Mouse (Mus musculus) forebrain, postnatal 0 days (tissue): ENCODE data around the gene Olfr329-ps. TPM values are rescaled to one million over a fixed set of nuclear protein-coding genes. Genes with fewer than 3 reads are reported as not detected.

Experiments
- ATAC-seq: fragments of 200-750 bp; cut with Nextera tagmentation; 2 replicates; pipeline ENCODE4 v1.8.0; 2017; ENCODE audit warnings: mild to moderate bottlenecking, moderate library complexity
- DNase-seq: peaks from one replicate; pipeline ENCODE4 v3.0.0-alpha.2; 2015
- H3K27ac ChIP-seq: fragments of 300-500 bp; sonication (generic); 2 replicates; pipeline ENCODE4 v1.5.1; 2014; ENCODE audit warnings: low read depth, mild to moderate bottlenecking, antibody characterized with exemption, low read length, moderate library complexity, mixed read lengths
- H3K27me3 ChIP-seq: fragments of 300-500 bp; sonication (generic); 2 replicates; pipeline ENCODE4 v1.6.1; 2014; ENCODE audit warnings: mild to moderate bottlenecking, low read length, mixed read lengths; ENCODE audit not compliant: insufficient read depth
- H3K36me3 ChIP-seq: fragments of 300-500 bp; sonication (generic); 2 replicates; pipeline ENCODE4 v1.6.1; 2014; ENCODE audit warnings: mild to moderate bottlenecking, moderate library complexity; ENCODE audit not compliant: insufficient read depth
- H3K4me1 ChIP-seq: fragments of 300-500 bp; sonication (generic); 2 replicates; pipeline ENCODE4 v1.6.1; 2014; ENCODE audit warnings: antibody characterized with exemption; ENCODE audit not compliant: insufficient read depth
- H3K4me2 ChIP-seq: fragments of 300-500 bp; sonication (generic); 2 replicates; pipeline ENCODE4 v1.6.1; 2014; ENCODE audit warnings: low read depth, mild to moderate bottlenecking, moderate library complexity
- H3K4me3 ChIP-seq: fragments of 300-500 bp; sonication (generic); 2 replicates; pipeline ENCODE4 v1.5.1; 2014; ENCODE audit warnings: low read depth, low read length, mixed read lengths
- H3K9ac ChIP-seq: fragments of 300-500 bp; sonication (generic); 2 replicates; pipeline ENCODE4 v1.6.1; 2014; ENCODE audit warnings: mild to moderate bottlenecking
- H3K9me3 ChIP-seq: fragments of 300-500 bp; sonication (generic); 2 replicates; pipeline ENCODE4 v1.6.1; 2016; ENCODE audit warnings: low read length
- CTCF ChIP-seq: sonication (generic); IDR thresholded peaks from 2 replicates; pipeline ENCODE4 v1.5.1; 2016; ENCODE audit warnings: antibody characterized with exemption, control low read depth, low read depth
- WGBS: fragments of 180-500 bp; shearing (Covaris S2); extraction: QIAGEN DNeasy Blood & Tissue Kit; methylation state at CpG from one replicate; pipeline ENCODE4 v1.1.7; 2014; 5-methylcytosine and 5-hydroxymethylcytosine counted together
- polyA plus RNA-seq: library from polyadenylated mRNA; unstranded; fragments of >200 nt; fragmentation: Nextera tagmentation; extraction: Ambion mirVana; gene quantifications from 2 replicates; pipeline ENCODE4 v1.2.1, GENCODE M21; 2015
- total RNA-seq: library from RNA; depleted of rRNA; stranded (reverse); fragments of >200 nt; gene quantifications from 2 replicates; pipeline ENCODE4 v1.2.3, GENCODE M21; 2014; rRNA removed

The Olfr329-ps gene
- total and polyA plus RNA-seq, 2 experiments from 2014 or later: not detected

- H3K9ac ChIP-seq: no peak within 1 kb of the TSS
- DNase-seq (no peak), ATAC-seq (no peak)
- H3K4me1 ChIP-seq: no peaks in the 10 kb centered on the region
- no peaks in the 10 kb centered on the region for H3K36me3 ChIP-seq
- H3K4me3 ChIP-seq: no peak within 1 kb of the TSS
- no peak for TF ChIP-seq CTCF
- H3K4me2 ChIP-seq: no peak within 1 kb of the TSS
- H3K9me3 ChIP-seq: no peaks in the 10 kb centered on the region
- no peak within 1 kb of the TSS for H3K27ac ChIP-seq
- 81% methylated on average over 2 of the region's 2 CpGs for WGBS
- H3K27me3 ChIP-seq: no peaks in the 10 kb centered on the region
Measured at GRCm38 (mm10) chr11:58492455-58492854, 53.8 kb downstream of the Olfr329-ps start, which contains the start of gene Olfr332. Gene Olfr332 (minus strand): TSS chr11:58492555.

Other genes with a start within 250 kb of the Olfr329-ps start
- gene Zfp692, start 239.4 kb downstream of the Olfr329-ps start, total RNA-seq: 25.6 and 30.0 TPM in 2 replicates
- gene Zfp692, start 239.4 kb downstream of the Olfr329-ps start, polyA plus RNA-seq: 14.8 and 17.7 TPM in 2 replicates
- 41.5 and 41.7 TPM in 2 replicates for gene Zfp672, start 216.1 kb downstream of the Olfr329-ps start, total RNA-seq
- 38.8 and 41.2 TPM in 2 replicates for gene Zfp672, start 216.1 kb downstream of the Olfr329-ps start, polyA plus RNA-seq
- gene Sh3bp5l, start 215.7 kb downstream of the Olfr329-ps start, total RNA-seq: 43.1 and 44.3 TPM in 2 replicates
- 35.8 and 44.9 TPM in 2 replicates for gene Sh3bp5l, start 215.7 kb downstream of the Olfr329-ps start, polyA plus RNA-seq
- not detected in 2 replicates for gene Lypd8, start 167.4 kb downstream of the Olfr329-ps start, total RNA-seq
- 0.13 TPM in 1 of 2 replicates, not detected in the other for gene Lypd8, start 167.4 kb downstream of the Olfr329-ps start, polyA plus RNA-seq
- not detected in 2 replicates for gene 1810065E05Rik, start 125.3 kb downstream of the Olfr329-ps start, total RNA-seq
- not detected in 2 replicates for gene 1810065E05Rik, start 125.3 kb downstream of the Olfr329-ps start, polyA plus RNA-seq
- not detected in 2 replicates for gene Gm12253, start 113.9 kb downstream of the Olfr329-ps start, total RNA-seq
- not detected in 2 replicates for gene Gm12253, start 113.9 kb downstream of the Olfr329-ps start, polyA plus RNA-seq
- gene Lypd9, start 93.5 kb downstream of the Olfr329-ps start, total RNA-seq: not detected in 2 replicates
- not detected in 2 replicates for gene Lypd9, start 93.5 kb downstream of the Olfr329-ps start, polyA plus RNA-seq
- not detected in 2 replicates for gene Olfr30, start 84.2 kb downstream of the Olfr329-ps start, total RNA-seq
- not detected in 2 replicates for gene Olfr30, start 84.2 kb downstream of the Olfr329-ps start, polyA plus RNA-seq
- not detected in 2 replicates for gene Olfr332, start 53.9 kb downstream of the Olfr329-ps start, total RNA-seq
- 0.29 TPM in 1 of 2 replicates, not detected in the other for gene Olfr332, start 53.9 kb downstream of the Olfr329-ps start, polyA plus RNA-seq
- not detected in 2 replicates for gene Olfr331, start 43.9 kb downstream of the Olfr329-ps start, total RNA-seq
- not detected in 2 replicates for gene Olfr331, start 43.9 kb downstream of the Olfr329-ps start, polyA plus RNA-seq
- 0.24 TPM in 1 of 2 replicates, not detected in the other for gene Olfr330, start 11.6 kb downstream of the Olfr329-ps start, total RNA-seq
- not detected in 2 replicates for gene Olfr330, start 11.6 kb downstream of the Olfr329-ps start, polyA plus RNA-seq
- not detected in 2 replicates for gene Olfr328, start 9.2 kb upstream of the Olfr329-ps start, total RNA-seq
- gene Olfr328, start 9.2 kb upstream of the Olfr329-ps start, polyA plus RNA-seq: not detected in 2 replicates
- not detected in 2 replicates for gene Olfr224, start 24.1 kb upstream of the Olfr329-ps start, total RNA-seq
- gene Olfr224, start 24.1 kb upstream of the Olfr329-ps start, polyA plus RNA-seq: 0.10 TPM in 1 of 2 replicates, not detected in the other
- gene Olfr325, start 31.3 kb upstream of the Olfr329-ps start, total RNA-seq: not detected in 2 replicates
- not detected in 2 replicates for gene Olfr325, start 31.3 kb upstream of the Olfr329-ps start, polyA plus RNA-seq
- not detected in 2 replicates for gene Olfr324, start 48.7 kb upstream of the Olfr329-ps start, total RNA-seq
- gene Olfr324, start 48.7 kb upstream of the Olfr329-ps start, polyA plus RNA-seq: 0.13 TPM in 1 of 2 replicates, not detected in the other
- not detected in 2 replicates for gene 2210407C18Rik, start 69.7 kb upstream of the Olfr329-ps start, total RNA-seq
- gene 2210407C18Rik, start 69.7 kb upstream of the Olfr329-ps start, polyA plus RNA-seq: not detected in 2 replicates
- not detected in 2 replicates for gene Olfr323, start 84.1 kb upstream of the Olfr329-ps start, total RNA-seq
- gene Olfr323, start 84.1 kb upstream of the Olfr329-ps start, polyA plus RNA-seq: not detected in 2 replicates
- 0.15 TPM in 1 of 2 replicates, not detected in the other for gene Trim58, start 94.0 kb upstream of the Olfr329-ps start, total RNA-seq
- 0.06 and 0.19 TPM in 2 replicates for gene Trim58, start 94.0 kb upstream of the Olfr329-ps start, polyA plus RNA-seq
- not detected in 2 replicates for gene Olfr322, start 112.4 kb upstream of the Olfr329-ps start, total RNA-seq
- gene Olfr322, start 112.4 kb upstream of the Olfr329-ps start, polyA plus RNA-seq: not detected in 2 replicates
- gene Olfr320, start 134.7 kb upstream of the Olfr329-ps start, total RNA-seq: not detected in 2 replicates
- not detected in 2 replicates for gene Olfr320, start 134.7 kb upstream of the Olfr329-ps start, polyA plus RNA-seq
- not detected in 2 replicates for gene Olfr319, start 152.7 kb upstream of the Olfr329-ps start, total RNA-seq
- not detected in 2 replicates for gene Olfr319, start 152.7 kb upstream of the Olfr329-ps start, polyA plus RNA-seq
- not detected in 2 replicates for gene Olfr318, start 177.6 kb upstream of the Olfr329-ps start, total RNA-seq
- gene Olfr318, start 177.6 kb upstream of the Olfr329-ps start, polyA plus RNA-seq: not detected in 2 replicates
- 0.15 and 0.81 TPM in 2 replicates for gene Olfr317, start 192.8 kb upstream of the Olfr329-ps start, total RNA-seq
- 0.12 and 0.13 TPM in 2 replicates for gene Olfr317, start 192.8 kb upstream of the Olfr329-ps start, polyA plus RNA-seq
- not detected in 2 replicates for gene Olfr316, start 206.3 kb upstream of the Olfr329-ps start, total RNA-seq
- gene Olfr316, start 206.3 kb upstream of the Olfr329-ps start, polyA plus RNA-seq: 0.16 TPM in 1 of 2 replicates, not detected in the other
- 0.29 TPM in 1 of 2 replicates, not detected in the other for gene Olfr315, start 226.8 kb upstream of the Olfr329-ps start, total RNA-seq
- gene Olfr315, start 226.8 kb upstream of the Olfr329-ps start, polyA plus RNA-seq: not detected in 2 replicates
- gene Olfr314, start 236.5 kb upstream of the Olfr329-ps start, total RNA-seq: not detected in 2 replicates
- not detected in 2 replicates for gene Olfr314, start 236.5 kb upstream of the Olfr329-ps start, polyA plus RNA-seq